Mouse (Mus musculus) cerebellum, adult 9-11 months (tissue): ENCODE data around the gene Esd.
A peak's percentile ranks its signal among the peaks of the same experiment; 100 is the strongest.

Experiments
- DNase-seq: peaks from one replicate; pipeline ENCODE4 v3.0.0; 2022

Gene Esd

GRCm38 (mm10) chr14:74732079-74732783 lies at the start of gene Esd:
Gene Esd (plus strand): TSS chr14:74732297.
- DNase-seq, result peak; percentile 92

- DNase-seq, result no peak
Measured at GRCm38 (mm10) chr14:74684298-74684978, 47.7 kb upstream of the Esd start.

- no peak for DNase-seq
Measured at GRCm38 (mm10) chr14:74691963-74692362, 40.1 kb upstream of the Esd start.

- DNase-seq, result no peak
Measured at GRCm38 (mm10) chr14:74696766-74697165, 35.3 kb upstream of the Esd start.

GRCm38 (mm10) chr14:74697432-74697831 lies 34.7 kb upstream of the Esd start:
- DNase-seq, result no peak

GRCm38 (mm10) chr14:74699241-74699640 lies 32.9 kb upstream of the Esd start:
- DNase-seq, result no peak

- DNase-seq, result no peak
Measured at GRCm38 (mm10) chr14:74703930-74704329, 28.2 kb upstream of the Esd start.

GRCm38 (mm10) chr14:74709054-74709453 lies 23.0 kb upstream of the Esd start:
- no peak for DNase-seq

GRCm38 (mm10) chr14:74723541-74723940 lies 8.6 kb upstream of the Esd start:
- DNase-seq, result no peak

- no peak for DNase-seq
Measured at GRCm38 (mm10) chr14:74731221-74732078, 647 bp upstream of the Esd start.

- no peak for DNase-seq
Measured at GRCm38 (mm10) chr14:74733397-74733796, 1.3 kb downstream of the Esd start.

- DNase-seq, result no peak
Measured at GRCm38 (mm10) chr14:74735471-74735870, 3.4 kb downstream of the Esd start.

- DNase-seq, result no peak
Measured at GRCm38 (mm10) chr14:74736850-74737249, 4.8 kb downstream of the Esd start.

- DNase-seq, result peak; percentile 57
Measured at GRCm38 (mm10) chr14:74764191-74764918, 32.3 kb downstream of the Esd start.

GRCm38 (mm10) chr14:74767892-74768291 lies 35.8 kb downstream of the Esd start:
- no peak for DNase-seq

- no peak for DNase-seq
Measured at GRCm38 (mm10) chr14:74774046-74774619, 42.0 kb downstream of the Esd start.

GRCm38 (mm10) chr14:74784243-74784934 lies 52.3 kb downstream of the Esd start:
- DNase-seq, result no peak

- no peak for DNase-seq
Measured at GRCm38 (mm10) chr14:74787717-74788116, 55.6 kb downstream of the Esd start.

GRCm38 (mm10) chr14:74788766-74789165 lies 56.7 kb downstream of the Esd start:
- no peak for DNase-seq

GRCm38 (mm10) chr14:74790535-74790934 lies 58.4 kb downstream of the Esd start:
- no peak for DNase-seq

GRCm38 (mm10) chr14:74792793-74793192 lies 60.7 kb downstream of the Esd start:
- no peak for DNase-seq

GRCm38 (mm10) chr14:74794931-74795330 lies 62.8 kb downstream of the Esd start:
- DNase-seq, result no peak
